25 mouse cellular contexts compared by ENCODE assay signal in genomic region chr4:156019771-156020170, GRCm38 (mm10). TPM values are rescaled to one million over a fixed set of nuclear protein-coding genes. Genes with fewer than 3 reads are reported as not detected.
DNase-seq lines count a peak whose midpoint lies in the region; ATAC-seq and TF ChIP-seq lines count a peak whose summit lies in the region.
"Had no signal": no experiment of that assay in that cellular context is flagged by ENCODE, and none has a peak within 500 bp of the region (broad histone marks: within the 10 kb centered on the region; RNA-seq: fewer than 3 reads in every experiment).

No protein-coding gene starts in this region.

- DNase-seq in cerebellum, postnatal 14 days: peak; percentile 34 to 56
- DNase-seq in cerebellum, adult 9-10 months: no peak
- DNase-seq in gastrocnemius, adult 2 months: peak; percentile 73
- no peak for DNase-seq in gastrocnemius, postnatal 36 days
- DNase-seq in left cerebral cortex, postnatal 4 days: peak; percentile 38
- DNase-seq in left cerebral cortex, postnatal 25 days (ENCODE audit: low spot score in 2 of 2): no peak
- peak; percentile 63 for DNase-seq in induced T-regulatory cell, adult 2 months (ENCODE audit: low read depth)
- DNase-seq: adrenal gland, adult 2 months; adrenal gland, postnatal 10 days; adrenal gland, postnatal 25 days; cerebellum, adult 11 months; cerebellum, adult 2 months; cerebellum, adult 9-11 months; cerebellum, postnatal 36 days; embryo, embryonic 11 days had no signal

- intact Hi-C loops in gastrocnemius, adult 2 months (cut with DNase I): loop anchor here (2.0 kb wide), 1 partner anchor 25 kb away; no protein-coding TSS in a partner anchor
- intact Hi-C loops in gastrocnemius, postnatal 36 days (cut with DNase I): no loop called here
- intact Hi-C loops in left cerebral cortex, postnatal 4 days (cut with DNase I): no loop called here
- intact Hi-C loops in left cerebral cortex, postnatal 25 days (cut with DNase I): no loop called here

- H3K4me3 ChIP-seq in gastrocnemius, adult 2 months: no peak overlapping the region
- H3K4me3 ChIP-seq: embryonic facial prominence, embryonic 13.5 days; embryonic facial prominence, embryonic 15.5 days; erythroblast, embryonic 14.5 days; forebrain, embryonic 10.5 days; forebrain, embryonic 12.5 days had no signal

- no peak for ATAC-seq in monocyte, adult 5-6 weeks (replicated peaks; ENCODE audit: insufficient number of reproducible peaks, low FRiP score, low TSS enrichment, poor library complexity, severe bottlenecking)
- ATAC-seq: forebrain, embryonic 14.5 days; forebrain, embryonic 16.5 days had no signal

- H3K27ac ChIP-seq in gastrocnemius, adult 2 months: peak overlapping the region; percentile 28; the same call in 1 of the 2 replicates
- H3K27ac ChIP-seq: embryonic facial prominence, embryonic 13.5 days; embryonic facial prominence, embryonic 15.5 days; forebrain, embryonic 10.5 days; forebrain, embryonic 12.5 days had no signal

- TF ChIP-seq CTCF in gastrocnemius, adult 2 months (IDR thresholded peaks at IDR 0.05): no peak

RNA-seq across cellular contexts. Expression of gene Tnfrsf4, which starts 6.1 kb away (rescaled TPM):
- 1 to 10 TPM in 1 of 2 experiments, under 1 TPM in 1; 0.75 to 2.1 TPM for total RNA-seq in gastrocnemius, adult 2 months (2021)
- under 1 TPM; 0.59 to 0.94 TPM for total RNA-seq in gastrocnemius, postnatal 36 days (2021)
- total RNA-seq in left cerebral cortex, postnatal 4 days (2021): 1 to 10 TPM; 1.3 to 1.5 TPM
- 1 to 10 TPM; 2.0 to 2.1 TPM for total RNA-seq in left cerebral cortex, postnatal 25 days (2021)
- total RNA-seq in monocyte, adult 5-6 weeks (2017): 1.8 to 6.6 TPM (median 5.3 TPM) in 3 replicates
- total RNA-seq: common myeloid progenitor, adult 5-6 weeks had no signal

RNA-seq across cellular contexts. Expression of gene Tnfrsf18, which starts 6.2 kb away (rescaled TPM):
- total RNA-seq in gastrocnemius, adult 2 months (2021): not detected
- under 1 TPM in 1 of 2 experiments, not detected in 1; 0.48 TPM for total RNA-seq in gastrocnemius, postnatal 36 days (2021)
- not detected for total RNA-seq in left cerebral cortex, postnatal 4 days (2021)
- total RNA-seq in left cerebral cortex, postnatal 25 days (2021): not detected
- total RNA-seq in monocyte, adult 5-6 weeks (2017): 29.2 to 74.7 TPM (median 38.4 TPM) in 3 replicates
- total RNA-seq: adrenal gland, postnatal 25 days had no signal

RNA-seq across cellular contexts. Expression of gene Sdf4, which starts 27.1 kb away (rescaled TPM):
- 10 to 100 TPM; 75.7 to 81.5 TPM for total RNA-seq in gastrocnemius, adult 2 months (2021)
- total RNA-seq in gastrocnemius, postnatal 36 days (2021): 10 to 100 TPM; 63.1 to 68.4 TPM
- 100 to 1,000 TPM; 111 to 112 TPM for total RNA-seq in left cerebral cortex, postnatal 4 days (2021)
- total RNA-seq in left cerebral cortex, postnatal 25 days (2021): 100 to 1,000 TPM; 182 to 184 TPM
- total RNA-seq in monocyte, adult 5-6 weeks (2017): 300 to 351 TPM (median 344 TPM) in 3 replicates

RNA-seq across cellular contexts. Expression of gene B3galt6, which starts 27.3 kb away (rescaled TPM):
- total RNA-seq in gastrocnemius, adult 2 months (2021): 1 to 10 TPM in 1 of 2 experiments, under 1 TPM in 1; 0.92 to 2.0 TPM
- total RNA-seq in gastrocnemius, postnatal 36 days (2021): 1 to 10 TPM; 1.1 to 1.5 TPM
- total RNA-seq in left cerebral cortex, postnatal 4 days (2021): 10 to 100 TPM; 12.9 to 13.7 TPM
- 10 to 100 TPM in 1 of 2 experiments, 1 to 10 TPM in 1; 9.7 to 10.5 TPM for total RNA-seq in left cerebral cortex, postnatal 25 days (2021)
- 2.8 to 3.5 TPM (median 3.1 TPM) in 3 replicates for total RNA-seq in monocyte, adult 5-6 weeks (2017)

RNA-seq across cellular contexts. Expression of gene Ttll10, which starts 39.4 kb away (rescaled TPM):
- total RNA-seq in gastrocnemius, adult 2 months (2021): not detected
- not detected for total RNA-seq in gastrocnemius, postnatal 36 days (2021)
- not detected for total RNA-seq in left cerebral cortex, postnatal 4 days (2021)
- not detected for total RNA-seq in left cerebral cortex, postnatal 25 days (2021)
- not detected in 3 replicates for total RNA-seq in monocyte, adult 5-6 weeks (2017)
- total RNA-seq: common myeloid progenitor, adult 5-6 weeks; MEL had no signal

Comparison
In these comparisons a context has a peak if more than half of its experiments do, and no peak if none do; other contexts are left out.
1. DNase-seq: peak in cerebellum, postnatal 14 days (2 of 2), gastrocnemius, adult 2 months (single experiment), left cerebral cortex, postnatal 4 days (single experiment) and induced T-regulatory cell, adult 2 months (single experiment); none in cerebellum, adult 9-10 months (single experiment), gastrocnemius, postnatal 36 days (0 of 2) and left cerebral cortex, postnatal 25 days (0 of 2).
2. RNA of gene Tnfrsf18, which starts 6.2 kb away (total RNA-seq): 29.2 to 74.7 TPM in monocyte, adult 5-6 weeks; 0.48 TPM in gastrocnemius, postnatal 36 days, not detected in left cerebral cortex, postnatal 4 days, not detected in gastrocnemius, adult 2 months and not detected in left cerebral cortex, postnatal 25 days; every median in the first group is over 10 times any median in the second.